Mouse (Mus musculus): Measurements from ENCODE around the gene Ehbp1l1. TPM values are rescaled to one million over a fixed set of nuclear protein-coding genes. Genes with fewer than 3 reads are reported as not detected.

Gene Ehbp1l1
- polyA plus RNA-seq, 1 experiment from 2014 or later, result 5.4 TPM

- Histone ChIP-seq H3K9ac (ENCODE audit: low read length) (no peak overlapping the region), H3K9me3 (ENCODE audit: control insufficient read depth, low read length) (no peaks in the 10 kb centered on the region), H3K4me1 (ENCODE audit: control insufficient read depth, insufficient read depth, low read length) (peaks cover 13% of the 10 kb centered on the region), H3K4me3 (ENCODE audit: low read depth, low read length) (no peak overlapping the region), H3K27me3 (ENCODE audit: control insufficient read depth, insufficient read depth, low read length) (peaks cover 34% of the 10 kb centered on the region), H3K4me2 (peak overlapping the region; percentile 12; the same call in 1 of the 2 replicates), H3K27ac (ENCODE audit: low read depth, low read length) (no peak overlapping the region), H3K36me3 (ENCODE audit: control insufficient read depth, insufficient read depth, low read length) (no peaks in the 10 kb centered on the region)
- WGBS, result 8% methylated on average over 15 of the region's 20 CpGs
- peak; percentile 87 for DNase-seq (ENCODE audit: low spot score, missing footprints)
- ATAC-seq (ENCODE audit: low FRiP score), result 0 out of 2 replicates have a peak, but pooled peaks have one; percentile 11
These were observed 25.6 kb upstream of the Ehbp1l1 start for GRCm38 (mm10) chr19:5751742-5752141.

- ATAC-seq (ENCODE audit: low FRiP score) (no peak), DNase-seq (ENCODE audit: low spot score, missing footprints) (peak; percentile 88)
- H3K36me3 ChIP-seq (ENCODE audit: control insufficient read depth, insufficient read depth, low read length), result no peaks in the 10 kb centered on the region
- no peak overlapping the region for H3K4me2 ChIP-seq
- peaks cover 16% of the 10 kb centered on the region for H3K4me1 ChIP-seq (ENCODE audit: control insufficient read depth, insufficient read depth, low read length)
- 5% methylated on average over 22 of the region's 22 CpGs for WGBS
- H3K27me3 ChIP-seq (ENCODE audit: control insufficient read depth, insufficient read depth, low read length), result peaks cover 30% of the 10 kb centered on the region
- H3K4me3 ChIP-seq (ENCODE audit: low read depth, low read length), result no peak overlapping the region
- H3K27ac ChIP-seq (ENCODE audit: low read depth, low read length), result no peak overlapping the region
- no peaks in the 10 kb centered on the region for H3K9me3 ChIP-seq (ENCODE audit: control insufficient read depth, low read length)
- no peak overlapping the region for H3K9ac ChIP-seq (ENCODE audit: low read length)
These were observed 24.8 kb upstream of the Ehbp1l1 start for GRCm38 (mm10) chr19:5750951-5751350.

- no peak overlapping the region for H3K27ac ChIP-seq (ENCODE audit: low read depth, low read length)
- peaks cover 45% of the 10 kb centered on the region for H3K27me3 ChIP-seq (ENCODE audit: control insufficient read depth, insufficient read depth, low read length)
- ATAC-seq (ENCODE audit: low FRiP score), result no peak
- no peaks in the 10 kb centered on the region for H3K9me3 ChIP-seq (ENCODE audit: control insufficient read depth, low read length)
- 84% methylated on average over 6 of the region's 6 CpGs for WGBS
- H3K4me3 ChIP-seq (ENCODE audit: low read depth, low read length), result no peak overlapping the region
- no peak overlapping the region for H3K4me2 ChIP-seq
- H3K9ac ChIP-seq (ENCODE audit: low read length), result no peak overlapping the region
- peaks cover 23% of the 10 kb centered on the region for H3K4me1 ChIP-seq (ENCODE audit: control insufficient read depth, insufficient read depth, low read length)
- H3K36me3 ChIP-seq (ENCODE audit: control insufficient read depth, insufficient read depth, low read length), result no peaks in the 10 kb centered on the region
- no peak for DNase-seq (ENCODE audit: low spot score, missing footprints)
These were observed 23.4 kb upstream of the Ehbp1l1 start for GRCm38 (mm10) chr19:5749476-5749875.

GRCm38 (mm10) chr19:5746907-5747363 is 20.8 kb upstream of the Ehbp1l1 start:
- H3K4me1 ChIP-seq (ENCODE audit: control insufficient read depth, insufficient read depth, low read length), result peaks cover 29% of the 10 kb centered on the region
- 18% methylated on average over 12 of the region's 12 CpGs for WGBS
- DNase-seq (ENCODE audit: low spot score, missing footprints), result peak; percentile 85

GRCm38 (mm10) chr19:5745756-5746710 is 19.9 kb upstream of the Ehbp1l1 start:
- H3K27me3 ChIP-seq (ENCODE audit: control insufficient read depth, insufficient read depth, low read length), result peaks cover 45% of the 10 kb centered on the region
- H3K9ac ChIP-seq (ENCODE audit: low read length), result peak overlapping the region; percentile 35
- peaks cover 27% of the 10 kb centered on the region for H3K4me1 ChIP-seq (ENCODE audit: control insufficient read depth, insufficient read depth, low read length)
- WGBS, result 4% methylated on average over 21 of the region's 36 CpGs
- no peaks in the 10 kb centered on the region for H3K9me3 ChIP-seq (ENCODE audit: control insufficient read depth, low read length)
- ATAC-seq (ENCODE audit: low FRiP score) (peak; percentile 15), DNase-seq (ENCODE audit: low spot score, missing footprints) (peak; percentile 93)
- no peaks in the 10 kb centered on the region for H3K36me3 ChIP-seq (ENCODE audit: control insufficient read depth, insufficient read depth, low read length)
- peak overlapping the region; percentile 11; the same call in 1 of the 2 replicates for H3K4me3 ChIP-seq (ENCODE audit: low read depth, low read length)
- H3K4me2 ChIP-seq, result peak overlapping the region; percentile 48
- H3K27ac ChIP-seq (ENCODE audit: low read depth, low read length), result no peak overlapping the region

More at GRCm38 (mm10) chr19:5746907-5747363, 20.8 kb upstream of the Ehbp1l1 start:
- no peaks in the 10 kb centered on the region for H3K9me3 ChIP-seq (ENCODE audit: control insufficient read depth, low read length)
- no peak overlapping the region for H3K4me3 ChIP-seq (ENCODE audit: low read depth, low read length)
- H3K27me3 ChIP-seq (ENCODE audit: control insufficient read depth, insufficient read depth, low read length), result peaks cover 54% of the 10 kb centered on the region
- no peak overlapping the region for H3K4me2 ChIP-seq
- no peak for ATAC-seq (ENCODE audit: low FRiP score)
- H3K36me3 ChIP-seq (ENCODE audit: control insufficient read depth, insufficient read depth, low read length), result no peaks in the 10 kb centered on the region
- no peak overlapping the region for H3K27ac ChIP-seq (ENCODE audit: low read depth, low read length)
- H3K9ac ChIP-seq (ENCODE audit: low read length), result no peak overlapping the region

- DNase-seq (ENCODE audit: low spot score, missing footprints) (no peak), ATAC-seq (ENCODE audit: low FRiP score) (no peak)
- H3K4me1 ChIP-seq (ENCODE audit: control insufficient read depth, insufficient read depth, low read length), result peaks cover 30% of the 10 kb centered on the region
- H3K27me3 ChIP-seq (ENCODE audit: control insufficient read depth, insufficient read depth, low read length), result peaks cover 42% of the 10 kb centered on the region
- H3K36me3 ChIP-seq (ENCODE audit: control insufficient read depth, insufficient read depth, low read length), result no peaks in the 10 kb centered on the region
- no peak overlapping the region for H3K27ac ChIP-seq (ENCODE audit: low read depth, low read length)
- H3K9ac ChIP-seq (ENCODE audit: low read length), result no peak overlapping the region
- WGBS, result 73% methylated on average over 5 of the region's 5 CpGs
- no peaks in the 10 kb centered on the region for H3K9me3 ChIP-seq (ENCODE audit: control insufficient read depth, low read length)
- H3K4me3 ChIP-seq (ENCODE audit: low read depth, low read length), result no peak overlapping the region
- no peak overlapping the region for H3K4me2 ChIP-seq
These were observed 17.5 kb upstream of the Ehbp1l1 start for GRCm38 (mm10) chr19:5743576-5743975.

GRCm38 (mm10) chr19:5742241-5742641 is 16.1 kb upstream of the Ehbp1l1 start:
- peak overlapping the region; percentile 79 for H3K9ac ChIP-seq (ENCODE audit: low read length)

GRCm38 (mm10) chr19:5741641-5742240 is 15.6 kb upstream of the Ehbp1l1 start:
- peak overlapping the region; percentile 52 for H3K4me3 ChIP-seq (ENCODE audit: low read depth, low read length)
- H3K27me3 ChIP-seq (ENCODE audit: control insufficient read depth, insufficient read depth, low read length), result peaks cover 41% of the 10 kb centered on the region
- DNase-seq (ENCODE audit: low spot score, missing footprints) (peak; percentile 96), ATAC-seq (ENCODE audit: low FRiP score) (peak; percentile 55)
- no peak overlapping the region for H3K27ac ChIP-seq (ENCODE audit: low read depth, low read length)
- peak overlapping the region; percentile 92 for H3K4me2 ChIP-seq
- H3K36me3 ChIP-seq (ENCODE audit: control insufficient read depth, insufficient read depth, low read length), result no peaks in the 10 kb centered on the region
- peaks cover 28% of the 10 kb centered on the region for H3K4me1 ChIP-seq (ENCODE audit: control insufficient read depth, insufficient read depth, low read length)
- H3K9ac ChIP-seq (ENCODE audit: low read length), result peak overlapping the region; percentile 79
- under 1% methylated on average over 53 of the region's 55 CpGs for WGBS
- no peaks in the 10 kb centered on the region for H3K9me3 ChIP-seq (ENCODE audit: control insufficient read depth, low read length)

More at GRCm38 (mm10) chr19:5742241-5742641, 16.1 kb upstream of the Ehbp1l1 start:
- peaks cover 41% of the 10 kb centered on the region for H3K27me3 ChIP-seq (ENCODE audit: control insufficient read depth, insufficient read depth, low read length)
- peak; percentile 95 for DNase-seq (ENCODE audit: low spot score, missing footprints)
- WGBS, result 1% methylated on average over 32 of the region's 32 CpGs
- peak overlapping the region; percentile 52 for H3K4me3 ChIP-seq (ENCODE audit: low read depth, low read length)
- peak; percentile 68 for ATAC-seq (ENCODE audit: low FRiP score)
- H3K4me1 ChIP-seq (ENCODE audit: control insufficient read depth, insufficient read depth, low read length), result peaks cover 30% of the 10 kb centered on the region
- no peak overlapping the region for H3K27ac ChIP-seq (ENCODE audit: low read depth, low read length)
- no peaks in the 10 kb centered on the region for H3K9me3 ChIP-seq (ENCODE audit: control insufficient read depth, low read length)
- H3K36me3 ChIP-seq (ENCODE audit: control insufficient read depth, insufficient read depth, low read length), result no peaks in the 10 kb centered on the region
- peak overlapping the region; percentile 92 for H3K4me2 ChIP-seq
